Mouse (Mus musculus): ENCODE data around the gene Taf12. TPM values are rescaled to one million over a fixed set of nuclear protein-coding genes. Genes with fewer than 3 reads are reported as not detected.

The Taf12 gene
- polyA plus RNA-seq (2014; fragmentation: Nextera tagmentation; extraction: Ambion mirVana) = 45.7 and 50.6 TPM in 2 replicates

DNA sequence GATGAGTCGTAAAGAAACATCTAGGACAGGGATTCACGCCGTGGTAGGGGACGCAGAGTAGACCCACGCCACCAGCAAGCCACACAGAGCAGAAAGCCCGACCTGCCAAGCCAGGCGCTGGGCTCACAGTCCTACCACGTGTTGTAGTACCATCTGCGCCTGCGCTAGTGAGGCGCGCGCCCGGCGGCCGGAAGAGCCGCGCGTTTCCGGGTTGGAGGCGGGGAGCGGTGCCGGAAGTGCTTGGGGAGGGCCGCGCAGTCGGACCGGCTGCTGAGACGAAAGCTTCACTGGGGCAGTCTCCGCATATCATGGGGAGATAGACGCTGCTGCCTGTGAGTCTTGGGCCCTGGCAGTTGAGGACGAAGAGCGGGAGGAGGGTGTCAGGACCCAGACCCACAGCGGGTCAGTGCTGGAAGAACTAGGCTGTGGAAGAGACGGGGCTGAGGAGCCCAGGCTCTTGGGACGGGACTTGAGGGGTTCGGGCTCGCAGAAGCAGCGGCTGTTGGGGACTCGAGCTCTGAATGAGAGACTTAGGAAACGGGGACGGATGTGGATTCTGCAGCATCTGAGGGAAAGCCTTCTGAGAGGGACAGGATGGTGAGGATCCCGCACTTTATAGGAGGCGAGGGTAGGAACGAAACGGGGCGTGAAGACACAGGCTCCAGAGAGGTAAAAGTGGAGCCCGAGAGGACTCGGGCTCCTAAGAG is at the start of gene Taf12:
TSS of gene Taf12 (plus strand) at position 220 of the 707 bp plus-strand sequence.
- peak; percentile 95 for ATAC-seq (ENCODE audit: low FRiP score, low TSS enrichment)
- under 1% methylated on average over 48 of the region's 48 CpGs for WGBS

GRCm38 (mm10) chr4:132230422-132230821 is 43.8 kb upstream of the Taf12 start:
- H3K9ac ChIP-seq (replicated peaks; ENCODE audit: low read length) = no peak overlapping the region
- H3K9me3 ChIP-seq (ENCODE audit: control insufficient read depth, low read length) = no peaks in the 10 kb centered on the region
- no peaks in the 10 kb centered on the region for H3K27me3 ChIP-seq (ENCODE audit: control insufficient read depth, insufficient read depth, low read length)
- H3K4me1 ChIP-seq (ENCODE audit: control insufficient read depth, insufficient read depth, low read length) = no peaks in the 10 kb centered on the region
- H3K4me3 ChIP-seq (replicated peaks; ENCODE audit: low read depth, low read length) = no peak overlapping the region
- ATAC-seq (ENCODE audit: low FRiP score, low TSS enrichment) (no peak), DNase-seq (no peak)
- no peak overlapping the region for H3K4me2 ChIP-seq (ENCODE audit: low read length)
- no peak overlapping the region for H3K27ac ChIP-seq (replicated peaks; ENCODE audit: low read depth, low read length)
- peaks cover 96% of the 10 kb centered on the region for H3K36me3 ChIP-seq (ENCODE audit: control insufficient read depth, insufficient read depth, low read length)
- WGBS = 97% methylated on average over 5 of the region's 5 CpGs

More for the DNA sequence above, at the start of gene Taf12:
- H3K27ac ChIP-seq (replicated peaks; ENCODE audit: low read depth, low read length) = peak within 1 kb of the TSS; percentile 88
- no peaks in the 10 kb centered on the region for H3K27me3 ChIP-seq (ENCODE audit: control insufficient read depth, insufficient read depth, low read length)
- peaks cover 14% of the 10 kb centered on the region for H3K4me1 ChIP-seq (ENCODE audit: control insufficient read depth, insufficient read depth, low read length)
- no peaks in the 10 kb centered on the region for H3K36me3 ChIP-seq (ENCODE audit: control insufficient read depth, insufficient read depth, low read length)
- H3K9me3 ChIP-seq (ENCODE audit: control insufficient read depth, low read length) = no peaks in the 10 kb centered on the region
- H3K4me2 ChIP-seq (ENCODE audit: low read length) = peak within 1 kb of the TSS; percentile 93
- peak within 1 kb of the TSS; percentile 69 for H3K9ac ChIP-seq (replicated peaks; ENCODE audit: low read length)
- H3K4me3 ChIP-seq (replicated peaks; ENCODE audit: low read depth, low read length) = peak within 1 kb of the TSS; percentile 58
- peak; percentile 97 for DNase-seq

GRCm38 (mm10) chr4:132234710-132235109 is 39.5 kb upstream of the Taf12 start:
- Histone ChIP-seq H3K9me3 (ENCODE audit: control insufficient read depth, low read length) (no peaks in the 10 kb centered on the region), H3K4me1 (ENCODE audit: control insufficient read depth, insufficient read depth, low read length) (no peaks in the 10 kb centered on the region), H3K27me3 (ENCODE audit: control insufficient read depth, insufficient read depth, low read length) (no peaks in the 10 kb centered on the region), H3K27ac (replicated peaks; ENCODE audit: low read depth, low read length) (no peak overlapping the region), H3K4me2 (ENCODE audit: low read length) (no peak overlapping the region), H3K4me3 (replicated peaks; ENCODE audit: low read depth, low read length) (no peak overlapping the region), H3K36me3 (ENCODE audit: control insufficient read depth, insufficient read depth, low read length) (peaks cover 85% of the 10 kb centered on the region), H3K9ac (replicated peaks; ENCODE audit: low read length) (no peak overlapping the region)
- ATAC-seq (ENCODE audit: low FRiP score, low TSS enrichment) = no peak
- 94% methylated on average over 8 of the region's 8 CpGs for WGBS
- DNase-seq = no peak

DNA sequence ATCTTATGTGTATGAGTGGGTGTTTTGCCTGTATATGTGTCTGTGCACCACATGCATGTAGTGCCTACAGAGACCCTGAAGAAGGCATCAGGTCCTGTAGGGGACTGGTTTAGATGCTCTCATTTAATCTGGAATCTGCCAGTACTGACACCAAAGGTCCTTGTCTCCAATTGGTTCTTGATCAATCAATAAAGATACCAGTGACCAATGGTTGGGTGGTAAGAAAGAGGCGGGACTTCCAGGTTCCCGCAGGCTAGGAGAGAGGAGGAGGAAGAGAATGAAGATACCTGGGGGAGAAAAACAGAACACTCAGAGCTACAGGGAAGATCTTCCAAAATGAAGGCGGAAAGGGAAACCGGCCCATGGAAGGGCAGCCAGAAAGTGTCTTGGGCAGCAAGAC is 35.8 kb upstream of the Taf12 start:
- WGBS = 84% methylated on average over 4 of the region's 4 CpGs
- Histone ChIP-seq H3K36me3 (ENCODE audit: control insufficient read depth, insufficient read depth, low read length) (peaks cover 84% of the 10 kb centered on the region), H3K27ac (replicated peaks; ENCODE audit: low read depth, low read length) (no peak overlapping the region)

GRCm38 (mm10) chr4:132240367-132240766 is 33.8 kb upstream of the Taf12 start:
- Histone ChIP-seq H3K27ac (replicated peaks; ENCODE audit: low read depth, low read length) (no peak overlapping the region), H3K4me2 (ENCODE audit: low read length) (no peak overlapping the region), H3K4me1 (ENCODE audit: control insufficient read depth, insufficient read depth, low read length) (no peaks in the 10 kb centered on the region), H3K9ac (replicated peaks; ENCODE audit: low read length) (no peak overlapping the region), H3K27me3 (ENCODE audit: control insufficient read depth, insufficient read depth, low read length) (no peaks in the 10 kb centered on the region), H3K9me3 (ENCODE audit: control insufficient read depth, low read length) (no peaks in the 10 kb centered on the region), H3K4me3 (replicated peaks; ENCODE audit: low read depth, low read length) (no peak overlapping the region), H3K36me3 (ENCODE audit: control insufficient read depth, insufficient read depth, low read length) (peaks cover 72% of the 10 kb centered on the region)
- 86% methylated on average over 3 of the region's 3 CpGs for WGBS
- ATAC-seq (ENCODE audit: low FRiP score, low TSS enrichment) (no peak), DNase-seq (no peak)

More for the DNA sequence above, 35.8 kb upstream of the Taf12 start:
- no peak overlapping the region for H3K4me3 ChIP-seq (replicated peaks; ENCODE audit: low read depth, low read length)
- no peak overlapping the region for H3K4me2 ChIP-seq (ENCODE audit: low read length)
- H3K9me3 ChIP-seq (ENCODE audit: control insufficient read depth, low read length) = no peaks in the 10 kb centered on the region
- no peak for ATAC-seq (ENCODE audit: low FRiP score, low TSS enrichment)
- H3K4me1 ChIP-seq (ENCODE audit: control insufficient read depth, insufficient read depth, low read length) = no peaks in the 10 kb centered on the region
- H3K27me3 ChIP-seq (ENCODE audit: control insufficient read depth, insufficient read depth, low read length) = no peaks in the 10 kb centered on the region
- no peak for DNase-seq
- H3K9ac ChIP-seq (replicated peaks; ENCODE audit: low read length) = no peak overlapping the region

- Histone ChIP-seq H3K4me2 (ENCODE audit: low read length) (no peak overlapping the region), H3K9ac (replicated peaks; ENCODE audit: low read length) (no peak overlapping the region), H3K4me3 (replicated peaks; ENCODE audit: low read depth, low read length) (no peak overlapping the region), H3K4me1 (ENCODE audit: control insufficient read depth, insufficient read depth, low read length) (no peaks in the 10 kb centered on the region), H3K36me3 (ENCODE audit: control insufficient read depth, insufficient read depth, low read length) (peaks cover 72% of the 10 kb centered on the region), H3K27ac (replicated peaks; ENCODE audit: low read depth, low read length) (no peak overlapping the region), H3K27me3 (ENCODE audit: control insufficient read depth, insufficient read depth, low read length) (no peaks in the 10 kb centered on the region), H3K9me3 (ENCODE audit: control insufficient read depth, low read length) (no peaks in the 10 kb centered on the region)
- ATAC-seq (ENCODE audit: low FRiP score, low TSS enrichment) (no peak), DNase-seq (no peak)
- WGBS = 88% methylated on average over 3 of the region's 3 CpGs
These were observed 33.0 kb upstream of the Taf12 start for GRCm38 (mm10) chr4:132241208-132241607.

GRCm38 (mm10) chr4:132245643-132246042 is 28.5 kb upstream of the Taf12 start:
- no peaks in the 10 kb centered on the region for H3K4me1 ChIP-seq (ENCODE audit: control insufficient read depth, insufficient read depth, low read length)
- WGBS = 98% methylated on average over 3 of the region's 3 CpGs
- DNase-seq (no peak), ATAC-seq (ENCODE audit: low FRiP score, low TSS enrichment) (no peak)
- no peak overlapping the region for H3K4me2 ChIP-seq (ENCODE audit: low read length)
- peaks cover 78% of the 10 kb centered on the region for H3K36me3 ChIP-seq (ENCODE audit: control insufficient read depth, insufficient read depth, low read length)
- no peaks in the 10 kb centered on the region for H3K9me3 ChIP-seq (ENCODE audit: control insufficient read depth, low read length)
- no peaks in the 10 kb centered on the region for H3K27me3 ChIP-seq (ENCODE audit: control insufficient read depth, insufficient read depth, low read length)
- no peak overlapping the region for H3K9ac ChIP-seq (replicated peaks; ENCODE audit: low read length)
- no peak overlapping the region for H3K27ac ChIP-seq (replicated peaks; ENCODE audit: low read depth, low read length)
- no peak overlapping the region for H3K4me3 ChIP-seq (replicated peaks; ENCODE audit: low read depth, low read length)

DNA sequence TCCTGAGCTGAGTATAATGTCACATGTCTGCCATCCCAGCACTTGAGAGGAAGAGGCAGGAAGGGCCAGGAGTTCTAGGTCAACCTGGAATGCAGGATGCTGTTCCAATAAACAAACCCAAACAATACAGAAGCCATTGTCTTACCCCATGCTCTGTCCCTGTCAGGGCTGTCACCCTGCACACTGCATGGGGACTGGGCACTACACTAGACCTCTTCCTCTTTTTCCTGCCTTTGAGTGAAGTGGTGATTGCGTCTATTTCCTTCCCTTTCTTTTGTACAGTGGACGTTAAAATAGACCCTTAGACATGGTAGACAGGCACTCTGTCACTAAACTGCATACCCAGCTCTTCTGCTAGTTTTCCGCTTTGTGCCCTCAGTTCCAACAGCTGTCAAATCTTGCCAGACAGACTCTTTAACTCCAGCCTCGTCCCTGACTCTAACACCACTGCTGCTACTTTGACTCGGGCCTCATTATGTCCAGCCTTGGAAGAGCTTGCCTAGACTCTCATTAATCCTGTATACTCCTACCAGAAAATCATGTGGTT is 26.7 kb upstream of the Taf12 start:
- whole genome bisulfite sequencing = 92% methylated on average over 5 of the region's 5 CpGs
- H3K9me3 ChIP-seq (ENCODE audit: control insufficient read depth, low read length) = no peaks in the 10 kb centered on the region
- no peak overlapping the region for H3K27ac ChIP-seq (replicated peaks; ENCODE audit: low read depth, low read length)
- H3K36me3 ChIP-seq (ENCODE audit: control insufficient read depth, insufficient read depth, low read length) = peaks cover 73% of the 10 kb centered on the region
- H3K27me3 ChIP-seq (ENCODE audit: control insufficient read depth, insufficient read depth, low read length) = no peaks in the 10 kb centered on the region
- no peak overlapping the region for H3K9ac ChIP-seq (replicated peaks; ENCODE audit: low read length)
- DNase-seq (no peak), ATAC-seq (ENCODE audit: low FRiP score, low TSS enrichment) (no peak)
- H3K4me2 ChIP-seq (ENCODE audit: low read length) = no peak overlapping the region
- no peak overlapping the region for H3K4me3 ChIP-seq (replicated peaks; ENCODE audit: low read depth, low read length)
- H3K4me1 ChIP-seq (ENCODE audit: control insufficient read depth, insufficient read depth, low read length) = no peaks in the 10 kb centered on the region

DNA sequence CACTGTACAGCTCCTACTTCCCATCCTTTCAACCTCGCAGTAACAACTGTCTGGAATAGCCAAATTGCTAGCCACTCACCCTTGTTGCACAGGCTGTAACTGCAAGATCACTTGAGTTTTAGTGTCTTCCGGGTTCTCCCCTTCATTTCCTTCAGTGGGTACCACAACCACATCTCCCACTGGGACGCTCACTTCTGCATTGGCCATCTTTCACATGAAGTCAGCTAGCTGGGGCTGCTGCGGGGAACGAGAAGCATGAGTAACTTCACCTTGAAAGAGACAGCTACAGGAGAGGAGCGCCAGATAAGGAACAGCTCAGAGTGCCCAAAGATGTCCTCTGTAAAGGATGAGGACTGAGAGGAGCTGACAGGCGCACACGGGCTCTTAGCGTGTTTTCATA is 22.6 kb upstream of the Taf12 start:
- no peak for ATAC-seq (ENCODE audit: low FRiP score, low TSS enrichment)
- peaks cover 48% of the 10 kb centered on the region for H3K36me3 ChIP-seq (ENCODE audit: control insufficient read depth, insufficient read depth, low read length)
- no peak overlapping the region for H3K9ac ChIP-seq (replicated peaks; ENCODE audit: low read length)
- H3K27ac ChIP-seq (replicated peaks; ENCODE audit: low read depth, low read length) = no peak overlapping the region
- no peaks in the 10 kb centered on the region for H3K9me3 ChIP-seq (ENCODE audit: control insufficient read depth, low read length)
- 96% methylated on average over 9 of the region's 9 CpGs for WGBS
- no peak overlapping the region for H3K4me2 ChIP-seq (ENCODE audit: low read length)
- H3K27me3 ChIP-seq (ENCODE audit: control insufficient read depth, insufficient read depth, low read length) = no peaks in the 10 kb centered on the region
- no peak overlapping the region for H3K4me3 ChIP-seq (replicated peaks; ENCODE audit: low read depth, low read length)
- no peak for DNase-seq
- H3K4me1 ChIP-seq (ENCODE audit: control insufficient read depth, insufficient read depth, low read length) = no peaks in the 10 kb centered on the region

Data from midbrain, embryonic 14.5 days (tissue).